Mouse (Mus musculus): ENCODE results near the gene Atp1a4.

DNA sequence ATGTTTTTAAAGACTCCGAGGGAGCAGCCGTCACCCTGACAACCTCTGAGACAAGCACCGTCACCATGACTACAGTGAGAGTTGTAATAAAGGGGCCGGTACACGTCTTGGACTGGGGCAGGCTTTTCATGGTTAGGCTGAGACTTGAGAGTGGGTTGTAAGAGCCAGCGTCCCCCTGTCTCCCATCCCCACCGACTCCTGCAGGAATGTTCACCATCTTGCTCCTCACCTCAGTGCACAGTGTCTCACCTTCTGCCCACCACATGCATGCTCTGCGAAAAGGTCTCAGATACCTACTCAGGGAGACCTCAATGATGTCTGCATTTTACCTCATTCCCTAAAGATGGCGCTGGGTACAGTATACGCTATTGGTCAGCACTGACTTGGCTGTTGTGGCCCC lies 13.6 kb upstream of the Atp1a4 start:
- no peak for TF ChIP-seq CTCF (IDR thresholded peaks at IDR 0.05; ENCODE audit: insufficient read depth, low read length)
- 0 out of 2 replicates have a peak, but pooled peaks have one; percentile 5 for TF ChIP-seq POLR2A (IDR thresholded peaks at IDR 0.05; ENCODE audit: borderline replicate concordance, extremely low read depth, low read depth, low read length)

All from lung, adult 2 months (tissue).